Mouse (Mus musculus) bone marrow, adult 2 months (tissue): ENCODE measurements around the gene Uchl4.

Experiments used
- CTCF ChIP-seq: fragments of 200-500 bp; IDR thresholded peaks from 2 replicates; pipeline ENCODE4 v1.5.1; 2011; ENCODE audit warnings: low read length, control low read depth; ENCODE audit not compliant: control insufficient read depth, insufficient read depth
- POLR2A ChIP-seq: fragments of 200-500 bp; IDR thresholded peaks from 2 replicates; pipeline ENCODE4 v1.6.1; 2011; ENCODE audit warnings: low read depth, mild to moderate bottlenecking, control low read depth, low read length, borderline replicate concordance; ENCODE audit not compliant: control insufficient read depth

DNA sequence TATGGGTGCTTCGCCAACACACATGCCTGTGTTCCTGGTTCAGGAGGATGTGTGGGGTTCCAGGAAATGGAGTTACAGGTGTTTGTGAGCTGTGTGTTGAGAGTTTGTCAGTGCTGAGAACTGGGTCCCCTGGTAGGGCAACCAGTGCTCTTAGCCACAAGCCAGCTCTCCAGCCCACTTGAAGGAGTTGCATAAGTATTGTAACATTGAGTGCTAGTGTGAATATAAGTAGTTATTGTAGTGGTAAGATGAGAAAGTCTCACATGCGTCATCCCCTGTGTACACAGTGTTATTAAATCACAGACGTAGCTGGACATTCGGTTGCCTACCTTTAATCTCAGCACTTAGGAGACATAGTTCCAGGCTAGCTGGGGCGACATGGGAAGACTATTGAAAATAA is 24.9 kb downstream of the Uchl4 start:
- TF ChIP-seq CTCF (no peak), POLR2A (no peak)
